Mouse (Mus musculus): ENCODE measurements around the gene Wdfy3.

GRCm38 (mm10) chr5:101879914-101880313 is 189.8 kb downstream of the Wdfy3 start:
- TF ChIP-seq CTCF (IDR thresholded peaks at IDR 0.05; ENCODE audit: low read depth) (no peak), EP300 (IDR thresholded peaks at IDR 0.05; ENCODE audit: low read depth) (no peak)
